Mouse (Mus musculus) cerebellum, postnatal 4 days (tissue): ENCODE data around the gene Ercc1.

Source experiments
- DNase-seq, 2 experiments: peaks; one replicate each; pipeline ENCODE4 v3.0.0; 2022; ENCODE audit warnings: low spot score in 2 of 2, mixed read lengths in 1 of 2

Gene Ercc1

GRCm38 (mm10) chr7:19309278-19309883 lies 35.2 kb upstream of the Ercc1 start:
- no peak for DNase-seq

- peak; percentile 88 to 95 for DNase-seq
These were observed 34.5 kb upstream of the Ercc1 start, which contains the start of gene Fosb for GRCm38 (mm10) chr7:19309884-19310641. TSS of gene Fosb (minus strand) at chr7:19310051.

GRCm38 (mm10) chr7:19311991-19312390 lies 32.6 kb upstream of the Ercc1 start:
- DNase-seq = no peak

GRCm38 (mm10) chr7:19314033-19314432 lies 30.5 kb upstream of the Ercc1 start:
- DNase-seq = no peak

GRCm38 (mm10) chr7:19316451-19317161 lies 28.0 kb upstream of the Ercc1 start:
- no peak for DNase-seq

GRCm38 (mm10) chr7:19318201-19318600 lies 26.4 kb upstream of the Ercc1 start:
- DNase-seq = no peak

- no peak for DNase-seq
These were observed 25.9 kb upstream of the Ercc1 start for GRCm38 (mm10) chr7:19318676-19319075.

GRCm38 (mm10) chr7:19319458-19319857 lies 25.1 kb upstream of the Ercc1 start:
- DNase-seq = no peak

GRCm38 (mm10) chr7:19319906-19320305 lies 24.7 kb upstream of the Ercc1 start:
- peak; percentile 85 to 94 for DNase-seq

GRCm38 (mm10) chr7:19320637-19321036 lies 23.9 kb upstream of the Ercc1 start:
- no peak for DNase-seq

GRCm38 (mm10) chr7:19321464-19321863 lies 23.1 kb upstream of the Ercc1 start:
- DNase-seq = no peak

- DNase-seq = no peak
These were observed 22.1 kb upstream of the Ercc1 start for GRCm38 (mm10) chr7:19322489-19322888.

- no peak for DNase-seq
These were observed 20.4 kb upstream of the Ercc1 start for GRCm38 (mm10) chr7:19324221-19324620.

- no peak for DNase-seq
These were observed 19.0 kb upstream of the Ercc1 start for GRCm38 (mm10) chr7:19325262-19326199.

GRCm38 (mm10) chr7:19326359-19326758 lies 18.2 kb upstream of the Ercc1 start:
- peak in 1 of 2 experiments; percentile 50 for DNase-seq

- DNase-seq = peak in 1 of 2 experiments; percentile 64
These were observed 17.4 kb upstream of the Ercc1 start for GRCm38 (mm10) chr7:19327128-19327527.

GRCm38 (mm10) chr7:19327782-19328181 lies 16.8 kb upstream of the Ercc1 start:
- DNase-seq = no peak

GRCm38 (mm10) chr7:19328425-19328824 lies 16.2 kb upstream of the Ercc1 start:
- DNase-seq = no peak

GRCm38 (mm10) chr7:19331910-19332309 lies 12.7 kb upstream of the Ercc1 start:
- no peak for DNase-seq

GRCm38 (mm10) chr7:19332709-19333352 lies 11.7 kb upstream of the Ercc1 start:
- peak in 1 of 2 experiments; percentile 61 for DNase-seq

GRCm38 (mm10) chr7:19335583-19335982 lies 9.0 kb upstream of the Ercc1 start:
- no peak for DNase-seq
